Mouse (Mus musculus): ENCODE results near the gene 4931428F04Rik. TPM values are rescaled to one million over a fixed set of nuclear protein-coding genes. Genes with fewer than 3 reads are reported as not detected.
A peak's percentile ranks its signal among the peaks of the same experiment; 100 is the strongest.
"Not testable (repeated sequence)": the region's sequence is repeated elsewhere in the genome, so short reads cannot be mapped to it uniquely, and the experiment has no call there.

4931428F04Rik gene
- total RNA-seq, 4 experiments from 2014 or later = 2.6 to 5.0 (median 4.6) TPM

- DNase-seq = no peak
Measured at GRCm38 (mm10) chr8:105306146-105306691, 16.6 kb upstream of the 4931428F04Rik start.

- DNase-seq = no peak
Measured at GRCm38 (mm10) chr8:105305211-105306145, 15.8 kb upstream of the 4931428F04Rik start, which contains the start of gene Elmo3. Elmo3 (plus strand) TSS chr8:105305601.

- DNase-seq = no peak
Measured at GRCm38 (mm10) chr8:105304325-105305210, 14.9 kb upstream of the 4931428F04Rik start.

GRCm38 (mm10) chr8:105303874-105304273, 14.2 kb upstream of the 4931428F04Rik start:
- no peak for DNase-seq

GRCm38 (mm10) chr8:105303396-105303795, 13.7 kb upstream of the 4931428F04Rik start:
- no peak for DNase-seq

- no peak for DNase-seq
Measured at GRCm38 (mm10) chr8:105299962-105300361, 10.3 kb upstream of the 4931428F04Rik start.

GRCm38 (mm10) chr8:105298351-105299252, 8.9 kb upstream of the 4931428F04Rik start:
- DNase-seq = no peak

GRCm38 (mm10) chr8:105297511-105298192, 8.0 kb upstream of the 4931428F04Rik start, which contains the start of gene E2f4:
E2f4 (plus strand) TSS chr8:105297663.
- DNase-seq = peak; percentile 90

GRCm38 (mm10) chr8:105295895-105296573, 6.4 kb upstream of the 4931428F04Rik start, which contains the start of gene Exoc3l:
Exoc3l (minus strand) TSS chr8:105296101.
- DNase-seq = peak; percentile 77

- DNase-seq = no peak
Measured at GRCm38 (mm10) chr8:105295256-105295655, 5.6 kb upstream of the 4931428F04Rik start.

- DNase-seq = no peak
Measured at GRCm38 (mm10) chr8:105294776-105295175, 5.1 kb upstream of the 4931428F04Rik start.

GRCm38 (mm10) chr8:105293405-105293804, 3.7 kb upstream of the 4931428F04Rik start:
- no peak for DNase-seq

- no peak for DNase-seq
Measured at GRCm38 (mm10) chr8:105292471-105292870, 2.8 kb upstream of the 4931428F04Rik start.

GRCm38 (mm10) chr8:105291802-105292201, 2.1 kb upstream of the 4931428F04Rik start:
- not testable (repeated sequence) for DNase-seq

GRCm38 (mm10) chr8:105291364-105291763, 1.7 kb upstream of the 4931428F04Rik start:
- DNase-seq = not testable (repeated sequence)

- peak; percentile 76 for DNase-seq
Measured at GRCm38 (mm10) chr8:105290554-105291314, 1.1 kb upstream of the 4931428F04Rik start.

GRCm38 (mm10) chr8:105288958-105289732, 519 bp downstream of the 4931428F04Rik start:
- peak; percentile 94 for DNase-seq

- no peak for DNase-seq
Measured at GRCm38 (mm10) chr8:105288231-105288630, 1.4 kb downstream of the 4931428F04Rik start.

All from adrenal gland, adult 8-10 months (tissue).